Mouse (Mus musculus): ENCODE results near the gene Ngdn.

- no peak for TF ChIP-seq POLR2A (IDR thresholded peaks at IDR 0.05; ENCODE audit: borderline replicate concordance, extremely low read depth, low read depth, low read length)
- TF ChIP-seq CTCF (IDR thresholded peaks at IDR 0.05; ENCODE audit: insufficient read depth, low read length): no peak
Measured at GRCm38 (mm10) chr14:55001938-55002686, 13.1 kb upstream of the Ngdn start.

All from lung, adult 2 months (tissue).